Mouse (Mus musculus): Measurements from ENCODE around the gene Bri3bp.
"Not testable (repeated sequence)": the region's sequence is repeated elsewhere in the genome, so short reads cannot be mapped to it uniquely, and the experiment has no call there.

Gene Bri3bp

DNA sequence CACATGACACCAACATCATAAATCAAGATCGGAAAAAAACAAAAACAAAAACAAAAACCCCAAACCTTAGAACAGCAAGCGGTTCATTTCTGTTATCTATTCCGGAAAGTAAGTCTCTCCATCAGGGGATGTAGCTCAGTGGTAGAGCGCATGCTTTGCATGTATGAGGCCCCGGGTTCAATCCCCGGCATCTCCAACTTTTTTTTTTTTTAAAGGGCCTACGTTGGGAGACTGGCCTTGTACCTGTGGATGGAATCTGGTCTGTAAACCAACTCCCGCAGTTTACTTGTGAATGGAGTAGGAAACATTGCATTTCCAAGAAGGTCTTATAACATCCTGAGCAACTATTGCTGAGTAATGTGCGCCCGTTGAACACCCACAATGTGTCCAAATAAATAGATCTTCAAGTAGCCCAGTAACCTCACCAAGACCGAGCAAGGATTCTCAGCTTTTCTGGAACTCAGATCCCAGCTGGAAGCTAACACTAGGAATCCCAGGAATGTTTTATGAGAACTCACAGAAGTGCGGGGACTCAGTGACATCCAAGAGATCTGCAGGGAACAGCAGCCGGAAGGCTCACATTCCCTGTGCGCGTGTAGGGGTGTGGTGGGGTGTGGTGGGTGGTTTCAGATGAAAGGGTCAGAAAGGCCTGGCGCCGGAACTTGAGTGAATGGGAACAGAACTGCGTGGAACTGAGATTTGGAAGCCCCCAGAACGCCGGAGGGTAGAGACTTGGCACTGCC lies 31.8 kb upstream of the Bri3bp start:
- DNase-seq (ENCODE audit: low spot score): no peak

DNA sequence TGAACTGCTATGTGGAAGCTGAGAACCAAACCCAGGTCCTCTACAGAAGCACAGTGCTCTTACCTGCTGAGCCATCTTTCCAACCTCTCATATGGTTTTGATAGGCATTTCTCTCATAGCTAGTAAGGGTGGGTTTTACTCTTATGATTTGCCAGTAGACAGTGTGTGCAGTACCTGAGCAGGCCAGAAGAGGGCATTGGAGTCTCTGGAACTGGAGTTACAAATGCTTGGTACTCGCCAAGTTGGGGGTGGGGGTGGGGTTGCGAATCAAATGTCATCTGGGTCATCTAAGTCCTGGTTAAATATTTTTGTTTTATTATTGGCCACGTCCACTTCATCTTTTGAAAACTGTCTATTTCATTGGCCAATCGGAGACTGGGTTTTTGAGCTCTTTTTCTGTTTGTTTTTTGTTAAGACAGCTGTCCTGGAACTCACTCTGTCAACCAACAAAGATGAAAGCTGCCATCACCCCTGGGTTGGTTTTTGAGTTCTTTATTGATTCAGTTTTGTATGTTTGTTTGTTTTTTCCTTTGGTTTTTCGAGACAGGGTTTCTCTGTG lies 29.3 kb upstream of the Bri3bp start:
- no peak for DNase-seq (ENCODE audit: low spot score)

DNA sequence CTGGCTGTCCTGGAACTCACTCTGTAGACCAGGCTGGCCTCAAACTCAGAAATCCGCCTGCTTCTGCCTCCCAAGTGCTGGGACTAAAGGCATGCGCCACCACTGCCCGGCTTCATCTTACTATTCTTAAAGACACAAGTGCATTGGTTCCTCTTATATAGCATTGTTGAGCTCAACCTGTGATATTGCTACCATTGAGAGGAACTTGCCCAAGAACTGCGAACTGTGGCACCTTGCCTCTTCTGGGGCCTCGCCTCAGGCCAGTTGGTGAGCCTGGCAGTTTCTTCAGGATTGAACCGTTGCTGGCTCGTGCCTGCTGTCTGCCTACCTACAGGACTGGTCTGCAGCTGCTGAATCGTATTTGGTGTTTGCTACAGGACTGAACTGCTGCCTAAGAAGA lies 28.8 kb upstream of the Bri3bp start:
- DNase-seq (ENCODE audit: low spot score): not testable (repeated sequence)

DNA sequence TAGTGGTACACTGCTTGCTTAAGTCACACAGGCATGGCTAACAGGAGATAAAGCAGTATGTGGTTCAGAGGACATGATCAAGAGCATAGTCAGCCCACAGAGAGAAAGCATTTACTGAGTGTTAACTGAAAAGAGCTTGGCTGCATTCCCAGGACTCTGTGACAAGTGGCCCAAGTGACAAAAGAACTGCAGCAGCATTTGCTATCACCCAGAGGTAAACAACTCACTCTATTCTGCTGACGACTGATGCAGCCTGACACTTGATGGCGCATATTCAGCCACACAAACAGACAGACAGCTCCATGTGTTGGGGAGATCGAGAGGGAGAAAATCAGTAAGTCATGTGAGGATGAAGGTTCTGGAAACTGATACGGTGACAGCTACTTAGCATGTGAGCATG lies 27.6 kb upstream of the Bri3bp start:
- DNase-seq (ENCODE audit: low spot score): no peak

DNA sequence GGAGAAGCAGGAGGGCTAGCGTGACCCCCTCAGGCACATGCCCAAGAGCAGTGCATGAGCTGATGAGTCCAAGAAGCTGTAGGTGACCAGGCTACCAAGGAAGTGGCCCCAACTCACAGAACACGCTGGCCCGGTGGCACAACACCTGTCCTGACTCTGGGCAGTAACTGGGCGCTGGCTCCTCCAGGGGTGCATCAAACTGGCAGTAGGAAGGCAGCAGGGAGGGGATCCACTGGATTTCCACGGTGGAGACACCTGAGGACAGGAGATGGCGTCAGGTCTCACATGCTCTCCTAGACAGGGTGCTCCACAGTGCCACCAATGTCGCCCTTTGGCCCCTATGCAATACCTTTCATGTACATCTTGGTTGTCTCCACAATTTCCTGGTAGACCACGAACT lies 25.2 kb upstream of the Bri3bp start:
- DNase-seq (ENCODE audit: low spot score): no peak

DNA sequence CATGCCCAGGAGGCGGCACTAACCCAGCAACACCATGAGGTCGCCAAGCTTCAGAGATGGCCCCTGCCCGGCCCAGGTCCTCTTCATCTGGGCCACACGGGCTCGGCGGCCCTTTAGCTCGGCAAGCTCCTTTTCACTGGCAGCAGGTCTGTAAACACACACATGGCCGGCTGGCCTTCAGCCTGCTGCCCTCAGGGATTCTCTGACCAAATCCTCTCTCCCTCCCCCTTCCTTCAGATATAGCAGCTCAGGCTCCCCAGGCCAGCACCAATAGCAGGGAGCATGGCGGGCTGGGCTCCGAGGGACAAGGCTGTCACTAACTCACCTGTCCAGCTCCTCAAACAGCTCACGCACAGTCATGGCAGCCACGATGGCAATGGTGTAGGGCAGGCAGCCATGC lies 22.7 kb upstream of the Bri3bp start:
- DNase-seq (ENCODE audit: low spot score): no peak

DNA sequence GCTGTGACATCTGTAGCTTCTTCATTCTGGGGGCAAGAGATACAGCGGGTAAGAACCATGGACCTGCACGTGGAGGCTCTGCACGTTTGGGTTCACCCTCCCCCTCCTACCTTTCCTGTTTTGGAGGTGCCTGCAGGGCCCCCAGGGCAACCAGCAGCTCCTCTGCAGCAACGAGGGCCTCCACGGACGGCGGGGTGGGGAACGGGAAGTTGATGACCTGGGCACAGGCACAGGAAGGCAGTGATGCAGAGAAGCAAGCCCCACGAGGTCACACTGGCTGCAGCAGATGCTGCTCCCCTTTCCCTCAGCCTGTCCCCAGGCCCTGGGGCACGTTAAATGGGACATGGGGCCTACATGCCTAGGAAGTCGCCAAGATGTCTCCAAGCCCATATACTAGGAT lies 22.2 kb upstream of the Bri3bp start:
- DNase-seq (ENCODE audit: low spot score): no peak

DNA sequence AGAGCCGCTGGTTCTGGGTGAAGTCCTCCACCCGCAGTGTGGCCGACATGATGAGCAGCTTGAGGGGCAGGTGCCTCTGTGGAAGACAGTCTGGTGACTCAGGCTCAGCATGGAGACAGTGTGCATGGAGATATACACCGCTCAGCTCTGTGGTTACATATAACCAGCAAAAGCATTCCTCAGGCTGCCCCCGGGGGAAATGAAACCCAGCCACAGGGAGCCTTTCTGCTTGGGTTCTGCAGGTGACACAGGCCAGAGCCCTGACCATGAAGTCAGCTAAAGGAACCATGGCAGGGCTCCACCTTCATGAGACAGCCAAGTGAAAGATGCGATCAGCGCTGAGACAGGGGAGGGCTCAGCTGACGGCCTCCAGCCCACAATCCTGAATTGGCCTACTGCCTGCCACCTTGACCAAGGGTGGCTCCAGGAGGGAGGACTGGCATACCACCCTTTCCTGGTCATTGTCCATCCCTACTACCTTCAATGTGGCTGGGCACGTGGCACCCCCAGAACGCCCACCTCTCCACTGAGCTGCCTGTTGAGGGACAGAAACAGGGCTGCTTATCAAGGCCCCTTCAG lies 15.6 kb upstream of the Bri3bp start:
- DNase-seq (ENCODE audit: low spot score): no peak

DNA sequence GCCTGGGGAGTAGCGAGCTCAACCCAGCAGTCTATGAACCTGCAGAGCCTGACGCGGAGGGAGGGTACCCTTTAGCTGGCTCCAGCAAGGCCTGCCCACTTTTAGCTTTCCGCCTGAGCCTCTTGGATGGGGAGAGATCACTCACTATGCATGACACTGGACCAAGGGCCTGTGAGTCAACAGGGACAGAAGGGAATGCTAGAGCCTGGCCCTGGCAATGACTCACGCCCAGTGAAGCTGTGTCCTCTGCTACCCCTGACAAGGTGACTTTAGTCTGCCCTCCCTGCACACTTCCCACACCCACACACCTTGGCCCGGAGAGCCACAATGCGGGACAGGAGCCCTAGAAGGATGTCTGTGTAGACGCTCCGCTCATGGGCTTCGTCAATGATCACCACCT lies 15.0 kb upstream of the Bri3bp start:
- DNase-seq (ENCODE audit: low spot score): no peak

DNA sequence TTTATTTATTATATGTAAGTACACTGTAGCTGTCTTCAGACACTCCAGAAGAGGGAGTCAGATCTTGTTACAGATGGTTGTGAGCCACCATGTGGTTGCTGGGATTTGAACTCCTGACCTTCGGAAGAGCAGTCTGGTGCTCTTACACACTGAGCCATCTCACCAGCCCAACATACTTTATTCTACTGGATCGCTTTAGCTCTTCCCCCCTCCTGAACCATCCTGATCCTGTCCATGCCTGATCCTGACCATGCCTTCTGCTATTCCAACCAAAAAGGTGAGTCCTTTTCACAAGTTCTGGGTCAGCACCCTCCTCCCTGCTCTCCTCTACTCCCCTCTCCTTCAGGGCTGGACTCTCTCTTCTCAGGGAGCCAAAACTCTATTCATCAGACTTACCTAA lies 9.0 kb upstream of the Bri3bp start:
- not testable (repeated sequence) for DNase-seq (ENCODE audit: low spot score)

DNA sequence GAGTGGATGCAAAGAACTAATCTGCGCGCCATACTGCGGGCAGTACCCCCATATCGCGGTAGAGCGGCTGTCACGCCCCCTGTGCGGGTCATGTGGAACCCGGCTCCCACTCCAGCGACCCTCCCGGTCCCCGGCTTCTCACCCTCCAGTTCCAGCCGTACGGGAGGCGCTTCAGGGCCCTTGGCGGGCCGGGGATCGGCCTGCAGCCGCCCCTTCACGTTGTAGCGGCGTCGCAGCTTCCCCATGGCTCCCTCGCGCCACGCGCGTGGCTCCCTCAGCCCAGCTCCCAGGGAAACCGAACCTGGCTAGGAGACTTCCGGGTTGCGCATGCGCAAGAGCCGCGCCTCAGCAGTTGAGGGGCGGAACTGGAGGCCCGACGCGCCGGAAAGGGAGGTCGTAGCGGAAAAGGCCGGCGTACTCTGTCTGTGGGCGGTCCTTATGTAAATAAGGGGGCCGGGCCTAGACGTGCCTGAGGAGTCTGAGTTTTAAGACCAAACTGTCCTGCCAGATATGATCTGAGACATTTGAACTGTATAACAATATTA lies 7.5 kb upstream of the Bri3bp start, which contains the start of gene Dhx37:
Gene Dhx37, minus strand, starts transcription at position 329 of the 545 bp plus-strand sequence.
- DNase-seq (ENCODE audit: low spot score): peak; percentile 84

DNA sequence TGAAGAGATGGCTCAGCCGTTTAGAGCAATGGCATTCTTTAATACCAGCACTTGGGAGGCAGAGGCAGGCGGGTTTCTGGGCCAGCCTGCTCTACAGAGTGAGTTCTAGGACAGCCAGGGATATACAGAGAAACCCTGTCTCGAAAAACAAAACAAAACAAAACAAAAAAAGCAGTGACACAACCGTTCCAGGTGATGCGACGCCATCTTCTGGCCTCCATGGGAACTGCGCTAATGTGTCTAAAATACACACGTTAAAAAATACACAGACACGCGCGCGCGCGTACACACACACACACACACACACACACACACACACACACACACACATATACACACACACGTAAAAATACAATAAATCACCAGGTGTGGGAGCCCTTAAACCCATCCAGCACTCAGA lies 7.0 kb upstream of the Bri3bp start:
- DNase-seq (ENCODE audit: low spot score): not testable (repeated sequence)

DNA sequence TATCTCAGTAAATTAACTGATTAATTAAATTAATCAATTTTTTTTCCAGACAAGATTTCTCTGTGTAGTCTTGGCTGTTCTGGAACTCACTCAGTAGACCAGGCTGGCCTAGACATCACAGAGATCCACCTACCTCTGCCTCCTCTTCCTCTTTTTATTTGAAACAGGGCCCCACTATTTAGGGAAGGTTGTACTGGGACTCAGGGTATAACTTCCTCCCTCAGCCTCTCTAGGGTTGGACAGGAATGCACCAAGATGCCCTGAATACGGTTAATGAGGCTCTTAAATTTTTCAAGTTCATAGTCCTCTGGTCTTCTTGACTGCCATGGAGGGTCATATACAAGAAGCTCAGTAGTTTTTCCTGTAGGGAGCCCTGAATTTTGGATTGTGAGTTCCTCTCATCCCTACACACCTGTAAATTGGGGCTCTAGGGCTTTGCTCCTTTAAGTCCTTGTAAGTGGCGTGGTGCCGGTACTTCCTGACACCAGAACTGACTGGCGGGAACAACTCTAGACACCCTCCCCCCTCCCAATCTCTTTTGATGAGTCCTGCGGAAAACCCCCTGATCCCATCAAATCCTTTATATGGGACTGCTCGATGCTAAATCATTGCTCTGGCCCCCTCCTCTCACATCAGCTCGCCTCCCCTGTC lies 660 bp upstream of the Bri3bp start:
- no peak for DNase-seq (ENCODE audit: low spot score)

DNA sequence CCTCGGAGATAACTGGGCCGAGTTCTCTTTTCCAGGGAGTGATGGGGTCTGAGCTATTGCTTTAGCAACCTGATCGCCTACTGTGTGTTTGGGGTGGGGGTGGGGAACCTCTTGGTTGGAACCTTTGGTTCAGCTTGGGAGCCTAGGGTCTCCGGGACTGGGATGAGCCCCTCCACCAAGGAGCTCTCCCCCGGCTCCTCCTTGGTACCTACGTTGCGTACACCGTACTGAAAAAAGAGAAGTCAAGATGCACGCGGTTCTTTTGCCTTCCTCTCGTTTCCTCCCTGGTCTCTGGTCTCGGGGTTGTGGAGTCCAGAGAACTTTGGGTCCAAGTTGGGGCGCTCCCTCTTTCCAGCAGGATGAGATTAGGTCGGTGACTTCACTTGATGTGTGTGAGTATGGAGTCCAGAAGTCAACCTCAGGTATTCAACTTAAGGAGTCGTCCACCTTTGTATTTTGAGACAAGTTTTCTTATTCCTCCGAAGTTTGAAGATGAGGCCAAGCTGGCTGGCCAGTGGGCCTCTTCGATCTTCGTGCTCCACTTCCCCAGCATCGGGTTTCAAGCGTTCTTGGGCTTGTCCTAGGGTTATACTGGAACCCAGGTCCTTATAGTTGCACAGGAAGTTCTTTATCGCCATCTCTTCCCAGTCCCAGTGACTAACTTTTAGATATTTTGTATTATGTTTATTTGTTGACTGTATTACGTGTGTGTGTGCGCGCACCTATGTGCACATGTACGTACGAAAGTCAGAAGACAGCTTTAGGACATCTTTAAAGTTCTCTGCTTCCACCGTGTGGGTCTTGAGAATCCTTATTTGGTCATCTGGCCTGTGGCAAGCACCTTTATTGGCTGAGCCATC lies 998 bp downstream of the Bri3bp start:
- no peak for DNase-seq (ENCODE audit: low spot score)

DNA sequence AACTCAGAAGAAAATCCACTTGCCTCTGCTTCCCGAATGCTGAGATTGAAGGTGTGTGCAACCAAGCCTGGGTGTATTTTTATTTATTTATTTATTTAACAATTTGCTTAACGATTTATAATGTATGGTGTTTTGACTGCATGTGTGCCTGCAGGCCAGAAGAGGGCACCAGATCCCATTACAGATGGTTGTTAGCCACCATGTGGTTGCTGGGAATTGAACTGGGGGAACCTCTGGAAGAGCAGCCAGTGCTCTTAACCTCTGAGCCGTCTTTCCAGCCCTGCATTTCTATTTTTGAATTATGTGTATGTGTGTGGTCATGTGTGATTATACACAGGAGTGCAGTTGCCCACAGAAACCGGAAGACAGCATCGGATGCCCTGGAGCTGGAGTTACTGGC lies 2.0 kb downstream of the Bri3bp start:
- DNase-seq (ENCODE audit: low spot score): no peak

DNA sequence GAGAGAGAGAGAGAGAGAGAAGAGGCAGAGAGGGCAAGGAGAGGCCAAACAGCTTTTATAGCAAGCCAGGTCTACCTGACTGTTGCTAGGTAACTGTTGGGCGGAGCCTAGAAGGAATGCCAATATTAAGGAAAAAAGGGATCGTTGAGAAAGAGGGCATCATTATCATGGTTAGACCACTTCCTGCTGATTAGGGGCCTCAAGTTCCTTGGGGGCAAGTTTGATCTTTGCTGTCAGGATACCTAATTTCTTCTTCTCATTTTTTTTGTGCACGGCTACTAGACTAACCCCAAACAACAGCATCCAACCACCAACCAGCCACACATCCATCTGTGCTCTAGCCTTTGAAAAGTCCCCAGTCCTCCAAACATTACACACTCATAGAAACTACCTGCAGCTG lies 2.5 kb downstream of the Bri3bp start:
- DNase-seq (ENCODE audit: low spot score): no peak

DNA sequence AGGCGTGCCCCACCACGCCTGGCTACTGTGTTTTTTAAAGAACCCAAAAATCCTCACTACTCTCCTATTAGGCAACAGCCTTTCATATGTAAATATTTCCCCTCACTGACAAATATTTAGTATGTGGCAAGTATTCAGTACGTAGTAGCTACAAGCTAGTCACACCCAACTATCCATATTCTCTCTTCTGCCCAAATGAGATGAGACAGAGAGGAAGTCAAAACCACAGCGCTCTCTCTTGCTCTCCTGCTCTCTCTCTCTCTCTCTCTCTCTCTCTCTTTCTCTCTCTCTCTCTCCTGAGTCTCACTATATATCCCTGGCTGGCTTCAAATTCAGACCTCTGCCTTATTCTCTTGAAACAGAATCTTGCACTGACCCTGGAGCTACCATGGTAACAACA lies 3.2 kb downstream of the Bri3bp start:
- DNase-seq (ENCODE audit: low spot score): no peak

DNA sequence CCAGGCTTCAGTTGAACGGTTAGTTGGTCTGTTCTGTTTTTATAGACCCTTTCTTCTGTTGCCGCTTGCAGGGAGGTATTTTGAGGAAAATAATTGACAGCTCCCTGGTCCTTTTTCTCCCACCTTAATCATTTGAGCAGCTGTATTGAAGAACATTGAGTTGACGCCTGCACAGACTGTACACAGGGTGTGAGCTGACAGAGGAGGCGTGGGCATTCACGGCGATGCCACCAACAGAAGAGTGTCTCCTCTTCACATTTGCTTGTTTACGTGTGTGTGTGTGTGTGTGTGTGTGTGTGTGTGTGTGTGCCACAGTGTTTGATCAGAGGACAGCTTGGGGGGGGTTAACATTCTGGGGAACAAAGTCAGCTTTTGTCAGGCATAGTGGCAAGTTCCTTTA lies 5.0 kb downstream of the Bri3bp start:
- DNase-seq (ENCODE audit: low spot score): no peak

DNA sequence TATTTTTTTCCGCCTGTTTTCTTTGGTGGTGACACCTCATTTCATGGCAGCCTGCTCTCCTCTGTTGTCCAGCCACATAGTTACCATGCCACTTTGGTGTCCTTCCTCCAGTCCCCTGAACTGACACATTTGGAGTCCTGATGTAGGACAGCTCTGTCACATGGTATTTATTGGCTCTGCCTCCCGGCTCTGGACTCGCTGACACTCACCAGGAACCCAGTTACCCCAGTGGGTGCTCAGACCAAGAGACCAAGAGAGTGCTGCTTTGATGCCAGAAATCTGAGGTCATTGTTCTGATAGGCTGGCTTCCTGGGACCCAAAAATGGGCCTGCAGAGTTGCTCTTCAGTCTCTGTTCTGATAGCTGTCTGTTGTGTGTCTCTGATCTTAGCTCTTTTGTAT lies 6.7 kb downstream of the Bri3bp start:
- no peak for DNase-seq (ENCODE audit: low spot score)

DNA sequence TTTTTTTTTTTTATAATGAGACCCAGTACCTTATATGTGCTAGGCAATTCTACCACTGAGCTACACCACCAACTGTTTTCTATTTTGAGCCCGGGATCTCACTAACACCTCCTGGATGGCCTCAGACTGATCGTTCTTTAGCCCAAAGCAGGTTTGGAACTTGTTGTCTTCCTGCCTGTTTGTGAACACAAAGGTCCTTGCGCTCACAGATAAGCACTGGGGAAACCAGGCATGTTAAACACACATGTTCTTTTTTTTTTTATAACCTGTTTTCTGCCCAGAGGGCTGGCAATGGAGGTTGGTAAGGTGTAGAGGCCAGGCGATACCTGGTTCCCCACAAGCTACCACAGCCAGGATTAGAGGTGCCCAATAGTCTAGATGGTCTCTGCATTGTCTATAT lies 7.3 kb downstream of the Bri3bp start:
- DNase-seq (ENCODE audit: low spot score): no peak

DNA sequence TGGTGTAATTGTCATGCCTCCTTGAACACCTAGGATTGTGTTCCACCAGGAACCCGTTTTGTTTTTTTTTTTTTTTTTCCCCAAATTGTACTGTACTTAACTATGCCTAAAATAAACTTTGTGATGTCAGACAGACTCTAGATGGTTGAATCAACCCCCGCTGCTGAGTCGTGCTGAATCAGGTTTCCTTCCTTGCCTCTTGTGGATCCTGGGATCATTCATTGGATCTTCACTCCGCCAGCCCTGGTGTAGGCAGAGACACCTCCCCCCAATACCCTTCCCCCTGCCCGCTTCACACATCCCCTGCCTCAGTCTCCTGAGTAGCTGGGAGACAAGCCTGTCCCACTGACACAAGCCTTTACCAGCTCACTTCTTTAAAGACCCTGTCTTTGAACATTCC lies 7.9 kb downstream of the Bri3bp start:
- no peak for DNase-seq (ENCODE audit: low spot score)

DNA sequence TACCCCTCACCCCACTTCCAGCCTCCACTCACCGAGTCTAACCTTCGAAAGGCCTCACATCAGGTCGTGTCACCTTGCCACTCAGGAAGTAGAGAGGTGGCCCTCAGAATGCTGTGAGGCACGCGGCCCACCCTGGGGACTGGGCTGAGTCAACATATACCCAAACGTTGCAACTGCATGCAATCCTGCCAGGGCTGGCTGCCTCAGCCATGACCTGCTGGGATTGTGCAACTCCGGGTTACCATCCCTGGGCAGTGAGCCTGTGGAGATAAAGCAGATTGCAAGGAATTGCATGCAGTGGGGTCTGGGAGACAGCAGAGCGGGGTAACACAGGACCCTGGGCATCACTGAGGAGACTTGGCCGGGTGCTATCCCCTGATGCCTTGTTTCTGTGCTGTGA lies 11.2 kb downstream of the Bri3bp start:
- no peak for DNase-seq (ENCODE audit: low spot score)
